Mouse (Mus musculus) embryonic fibroblast, embryonic 13.5 days (primary cell): ENCODE data around the gene Gli3. TPM values are rescaled to one million over a fixed set of nuclear protein-coding genes. Genes with fewer than 3 reads are reported as not detected.

Experiments
- H3K27ac ChIP-seq: 2 replicates; pipeline ENCODE4 v1.5.1; 2012; ENCODE audit warnings: low read length, control low read depth, inconsistent platforms; ENCODE audit not compliant: insufficient read depth
- H3K4me1 ChIP-seq: 2 replicates; pipeline ENCODE4 v1.6.1; 2011; ENCODE audit warnings: low read length; ENCODE audit not compliant: control insufficient read depth, insufficient read depth
- H3K4me3 ChIP-seq: 2 replicates; pipeline ENCODE4 v1.5.1; 2011; ENCODE audit warnings: mild to moderate bottlenecking, control low read depth, low read length; ENCODE audit not compliant: insufficient read depth
- CTCF ChIP-seq: IDR thresholded peaks from 2 replicates; pipeline ENCODE4 v1.5.1; 2011; ENCODE audit warnings: mild to moderate bottlenecking, control low read depth, low read length, moderate library complexity, borderline replicate concordance; ENCODE audit not compliant: insufficient read depth
- POLR2A ChIP-seq: IDR thresholded peaks from 2 replicates; pipeline ENCODE4 v1.6.1; 2011; ENCODE audit warnings: low read depth, mild to moderate bottlenecking, control low read depth, low read length, moderate library complexity
- polyA plus RNA-seq: library from polyadenylated mRNA; stranded (reverse); fragments of >200 nt; gene quantifications from 2 replicates; pipeline ENCODE4 v1.2.4, GENCODE M21; 2011; ENCODE audit warnings: low read depth; ENCODE audit not compliant: missing spikeins, insufficient read length

Gli3 gene
- polyA plus RNA-seq, 1 experiment, result 64.3 TPM

- H3K4me1 ChIP-seq, result peaks cover 3% of the 10 kb centered on the region; the same call in 1 of the 2 replicates
- no peak for TF ChIP-seq POLR2A
- TF ChIP-seq CTCF, result no peak
- H3K27ac ChIP-seq, result no peak overlapping the region
- no peak overlapping the region for H3K4me3 ChIP-seq
These were observed 108.0 kb downstream of the Gli3 start for GRCm38 (mm10) chr13:15570908-15571568.

GRCm38 (mm10) chr13:15577133-15577917, 114.3 kb downstream of the Gli3 start:
- TF ChIP-seq CTCF (no peak), POLR2A (no peak)
- Histone ChIP-seq H3K27ac (peak overlapping the region; percentile 39), H3K4me3 (no peak overlapping the region), H3K4me1 (peaks cover 10% of the 10 kb centered on the region)

DNA sequence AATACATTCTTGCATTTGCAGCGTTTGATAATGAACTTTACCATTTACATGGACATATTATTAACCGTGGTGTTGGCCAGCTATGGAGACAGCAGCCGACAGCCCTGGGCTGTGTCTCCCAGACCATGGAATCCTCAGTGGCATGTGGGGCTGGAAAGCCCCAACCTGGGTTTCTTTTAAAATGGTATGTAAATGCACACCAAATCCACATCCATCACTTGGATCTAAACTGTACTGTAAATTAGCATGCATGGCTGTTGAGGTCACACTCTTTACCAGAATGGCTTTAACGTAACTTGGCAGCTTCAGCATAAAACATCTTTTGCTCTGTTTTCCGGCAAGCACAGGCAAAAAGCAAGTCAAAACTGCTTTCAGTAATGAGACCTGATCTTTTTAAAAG, 117.4 kb downstream of the Gli3 start:
- Histone ChIP-seq H3K4me3 (no peak overlapping the region), H3K4me1 (peaks cover 18% of the 10 kb centered on the region), H3K27ac (peak overlapping the region; percentile 75)
- no peak for TF ChIP-seq CTCF
- no peak for TF ChIP-seq POLR2A

- peaks cover 31% of the 10 kb centered on the region for H3K4me1 ChIP-seq
- no peak for TF ChIP-seq CTCF
- no peak for TF ChIP-seq POLR2A
- peak overlapping the region; percentile 74 for H3K27ac ChIP-seq
These were observed 122.9 kb downstream of the Gli3 start for GRCm38 (mm10) chr13:15585941-15586340.

GRCm38 (mm10) chr13:15588278-15589272, 125.5 kb downstream of the Gli3 start:
- H3K4me1 ChIP-seq, result peaks cover 24% of the 10 kb centered on the region
- TF ChIP-seq CTCF (no peak), POLR2A (no peak)
- H3K4me3 ChIP-seq, result no peak overlapping the region
- peak overlapping the region; percentile 41; the same call in 1 of the 2 replicates for H3K27ac ChIP-seq

More at GRCm38 (mm10) chr13:15585941-15586340, 122.9 kb downstream of the Gli3 start:
- no peak overlapping the region for H3K4me3 ChIP-seq

- Histone ChIP-seq H3K4me1 (peaks cover 16% of the 10 kb centered on the region), H3K27ac (no peak overlapping the region), H3K4me3 (no peak overlapping the region)
- no peak for TF ChIP-seq CTCF
- TF ChIP-seq POLR2A, result no peak
These were observed 127.4 kb downstream of the Gli3 start for GRCm38 (mm10) chr13:15590326-15590933.

GRCm38 (mm10) chr13:15596667-15597066, 133.6 kb downstream of the Gli3 start:
- Histone ChIP-seq H3K4me1 (no peaks in the 10 kb centered on the region; the same call in 1 of the 2 replicates), H3K27ac (no peak overlapping the region), H3K4me3 (no peak overlapping the region)
- TF ChIP-seq POLR2A, result no peak
- no peak for TF ChIP-seq CTCF

DNA sequence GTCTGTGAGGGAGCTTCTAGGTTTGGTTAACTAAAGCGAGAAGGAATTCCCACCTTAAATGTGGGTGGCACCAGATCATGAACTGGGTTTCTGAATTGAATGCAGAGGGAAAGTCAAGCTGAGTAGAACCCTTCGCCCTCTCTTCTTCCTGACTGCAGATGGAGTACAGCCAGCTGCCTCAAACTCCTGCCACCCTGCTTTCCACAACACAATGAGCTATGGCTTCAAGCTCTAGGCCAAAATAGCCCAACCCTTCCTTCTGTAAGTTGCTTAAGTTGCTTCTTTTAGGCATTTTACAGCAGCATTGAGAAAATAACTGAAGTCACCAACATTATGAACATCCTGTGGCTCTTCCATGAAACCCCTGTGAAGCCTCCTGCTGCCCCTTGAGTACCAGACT, 136.7 kb downstream of the Gli3 start:
- Histone ChIP-seq H3K4me1 (peaks cover 7% of the 10 kb centered on the region), H3K27ac (no peak overlapping the region), H3K4me3 (no peak overlapping the region)
- no peak for TF ChIP-seq POLR2A
- no peak for TF ChIP-seq CTCF

DNA sequence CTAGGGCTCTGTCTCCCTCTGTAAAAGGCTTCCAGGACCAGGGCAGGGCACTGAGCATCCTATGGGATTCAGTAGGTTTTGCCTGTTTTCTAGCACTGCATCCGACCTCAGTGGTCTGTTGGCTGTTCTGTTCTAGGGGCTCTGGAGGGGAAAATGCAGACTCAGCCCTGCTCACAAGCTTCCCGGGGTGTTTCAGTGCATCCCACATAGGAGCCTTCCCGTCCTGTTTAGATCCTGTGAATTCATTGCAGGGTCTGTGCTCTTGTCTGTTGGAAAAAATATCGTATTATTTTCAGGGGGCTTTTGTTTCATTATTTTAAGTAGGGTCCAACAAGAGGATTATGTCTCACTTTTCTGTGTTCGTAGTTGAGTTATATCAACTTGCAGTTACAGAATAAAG, 139.1 kb downstream of the Gli3 start:
- no peak for TF ChIP-seq POLR2A
- TF ChIP-seq CTCF, result no peak
- H3K27ac ChIP-seq, result no peak overlapping the region

More for the DNA sequence above, 139.1 kb downstream of the Gli3 start:
- H3K4me3 ChIP-seq, result no peak overlapping the region
- peaks cover 7% of the 10 kb centered on the region for H3K4me1 ChIP-seq
